Mouse (Mus musculus) thymus, postnatal 36 days (tissue): ENCODE data around the gene Auts2.

Source experiments
- DNase-seq, 2 experiments: peaks; one replicate each; pipeline ENCODE4 v3.0.0; 2022; ENCODE audit warnings: mixed read lengths in 2 of 2

Auts2 gene

DNA sequence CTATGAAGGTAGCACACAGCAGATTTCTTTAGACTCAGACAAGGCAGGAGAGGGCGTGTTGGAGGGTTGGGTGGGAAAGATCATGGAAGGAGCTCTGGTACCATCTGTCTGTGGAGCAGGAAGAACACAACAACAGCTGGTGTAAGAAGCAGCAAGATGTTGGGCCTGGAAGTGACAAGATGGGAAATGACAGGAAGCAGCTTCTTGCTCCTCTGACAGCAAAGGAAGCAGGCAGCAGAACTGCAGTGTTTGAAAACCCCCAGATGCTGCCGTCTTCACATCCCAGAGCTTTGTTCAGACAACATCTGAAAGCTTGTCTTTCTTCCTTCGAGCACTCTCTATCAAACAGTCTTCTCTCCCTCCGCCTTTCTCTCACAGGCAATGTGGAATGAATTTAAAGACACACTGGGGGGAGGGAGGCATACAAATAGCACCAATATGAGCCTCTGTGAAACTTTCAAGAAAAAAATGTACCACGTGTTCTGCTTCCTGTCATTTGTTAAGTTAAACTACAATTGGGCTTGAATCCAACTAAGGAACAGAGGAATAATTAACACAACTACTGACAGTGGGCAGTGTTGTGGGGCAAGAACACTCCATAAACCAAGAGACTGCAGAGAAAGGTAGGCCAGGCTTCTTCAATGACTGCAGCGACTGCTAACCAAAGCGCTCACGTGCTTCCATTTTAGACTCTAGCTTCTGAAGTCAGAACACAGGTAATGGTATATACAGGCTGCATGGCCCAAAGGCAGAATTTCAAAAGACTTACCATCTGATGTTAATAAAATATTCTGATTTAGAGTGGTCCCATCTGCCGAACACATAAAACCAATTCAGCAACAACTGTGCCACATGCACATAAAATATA, 381.6 kb downstream of the Auts2 start:
- DNase-seq: no peak

DNA sequence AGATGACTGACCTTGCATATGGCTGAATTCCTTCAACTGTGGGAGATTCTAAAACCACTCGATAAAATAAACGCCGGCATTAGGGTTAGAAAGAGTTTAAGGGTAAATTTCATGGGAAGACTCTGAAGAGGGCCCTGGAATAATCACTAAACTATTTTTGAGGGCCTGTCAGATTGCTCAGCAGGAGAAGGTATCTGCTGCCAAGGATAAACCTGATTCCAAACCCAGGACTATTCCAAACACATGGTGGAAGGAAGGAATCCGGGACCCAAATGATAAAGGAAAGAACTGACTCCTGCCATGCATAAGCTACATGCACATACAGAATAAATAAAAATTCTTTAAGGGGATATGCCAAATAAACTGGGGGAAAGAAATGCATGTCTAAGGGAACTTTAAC, 399.0 kb downstream of the Auts2 start:
- DNase-seq: no peak

DNA sequence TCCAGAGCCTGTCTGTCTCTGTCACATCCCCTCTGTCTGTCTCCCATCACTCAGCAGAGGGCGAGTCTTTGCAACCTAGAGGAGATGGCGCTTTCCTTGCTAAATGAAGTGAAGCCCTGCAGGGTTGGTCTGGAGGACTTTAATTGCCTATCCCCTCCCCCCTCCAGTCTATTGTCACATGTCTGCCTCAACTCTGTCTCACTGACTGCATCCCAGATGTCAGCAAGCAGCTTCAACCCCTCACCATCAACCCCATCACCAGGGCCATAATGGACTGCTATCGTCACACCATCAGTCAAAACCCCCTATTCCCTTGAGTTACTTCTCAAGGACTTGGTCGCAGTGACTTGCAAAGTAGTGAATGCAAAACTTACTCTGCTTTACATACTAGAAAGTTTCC, 402.3 kb downstream of the Auts2 start:
- DNase-seq: no peak

DNA sequence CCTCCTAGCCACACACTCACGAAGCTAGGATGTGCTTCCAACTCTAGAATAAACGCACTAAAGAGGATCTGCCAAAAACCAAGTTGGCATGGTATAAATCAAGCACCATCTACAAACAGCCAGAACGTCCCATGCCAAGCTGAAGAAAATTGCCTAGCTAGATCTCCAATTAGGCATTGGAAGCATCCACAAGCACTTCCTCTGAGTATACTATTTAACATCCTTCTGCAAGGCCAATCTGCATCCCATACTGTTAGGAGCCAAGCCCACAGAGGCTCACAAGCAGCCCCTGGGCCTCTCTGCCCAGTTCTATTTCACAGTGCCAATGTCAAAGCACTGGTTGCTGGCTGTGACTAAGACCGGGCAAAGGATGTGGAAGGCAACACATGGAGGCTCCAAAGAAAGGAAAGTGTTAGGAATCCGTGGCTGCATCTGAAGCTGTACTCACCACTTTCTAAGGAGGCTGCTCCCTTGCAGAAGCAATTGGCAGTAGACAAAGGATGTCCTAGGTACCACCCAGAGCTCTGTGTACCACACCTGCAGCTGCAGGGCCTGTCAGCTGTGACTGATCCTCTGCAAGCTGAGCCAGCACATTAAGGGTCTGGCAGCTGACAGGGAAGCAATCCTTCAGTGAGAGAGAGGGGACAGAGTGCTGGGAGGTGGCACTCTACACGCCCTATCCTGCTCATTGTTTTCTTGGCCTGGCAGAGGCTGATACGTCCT, 407.0 kb downstream of the Auts2 start:
- no peak for DNase-seq

DNA sequence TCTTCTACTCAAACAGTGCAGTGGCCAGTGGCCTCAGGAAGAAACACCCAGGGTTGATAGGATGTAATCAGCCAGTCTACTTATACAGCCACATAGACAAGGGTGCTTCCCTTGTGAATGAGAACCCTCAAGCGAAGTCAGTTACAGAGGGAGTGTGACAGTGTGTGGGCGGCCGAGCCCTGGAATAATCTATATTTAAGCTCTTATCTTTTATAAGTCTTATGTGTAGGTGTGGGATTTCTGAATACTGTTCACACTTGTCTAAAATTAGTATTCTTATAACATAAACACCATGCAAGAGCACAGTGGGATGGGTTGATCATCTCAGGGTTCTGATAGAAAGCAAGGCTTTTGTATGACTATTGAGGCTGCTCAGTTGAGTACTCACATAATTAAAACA, 411.2 kb downstream of the Auts2 start:
- no peak for DNase-seq

DNA sequence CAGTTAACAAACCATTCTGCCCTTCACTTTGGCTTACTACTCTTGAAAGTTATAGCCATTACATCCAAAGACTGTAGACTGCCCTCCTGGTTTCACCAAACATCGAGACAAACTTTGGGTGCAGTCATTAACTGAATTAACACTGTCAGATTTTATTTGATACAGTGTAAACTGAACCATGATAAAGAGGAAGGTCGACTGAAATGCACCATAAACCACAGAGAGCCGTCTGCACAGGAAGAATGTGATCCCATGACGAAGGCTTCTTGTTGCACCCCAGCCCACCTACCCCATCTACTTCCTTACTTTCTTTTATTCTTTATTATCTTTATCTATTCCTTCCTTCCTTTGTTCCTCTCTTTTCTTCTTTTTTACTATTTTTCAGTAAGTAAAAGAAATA, 412.6 kb downstream of the Auts2 start:
- DNase-seq: no peak

DNA sequence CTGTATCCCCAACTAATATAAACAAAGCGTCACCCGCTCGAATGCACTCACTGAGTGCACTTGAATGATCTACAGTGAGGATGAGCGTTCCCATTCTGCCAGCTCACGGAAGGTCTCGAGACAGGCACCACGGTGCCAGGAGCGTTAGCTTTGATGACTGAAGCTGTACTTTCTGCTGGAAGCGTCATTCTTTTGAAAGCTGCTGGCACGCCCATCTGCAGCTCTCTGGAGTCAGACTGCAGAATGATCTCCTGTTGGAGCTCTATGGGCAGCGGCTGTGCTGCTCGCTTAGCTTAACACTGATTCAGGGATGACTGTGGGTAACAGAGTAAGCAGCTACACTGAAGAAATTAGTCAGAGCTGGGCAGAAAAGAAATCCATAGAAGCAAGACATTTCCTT, 416.5 kb downstream of the Auts2 start:
- no peak for DNase-seq

DNA sequence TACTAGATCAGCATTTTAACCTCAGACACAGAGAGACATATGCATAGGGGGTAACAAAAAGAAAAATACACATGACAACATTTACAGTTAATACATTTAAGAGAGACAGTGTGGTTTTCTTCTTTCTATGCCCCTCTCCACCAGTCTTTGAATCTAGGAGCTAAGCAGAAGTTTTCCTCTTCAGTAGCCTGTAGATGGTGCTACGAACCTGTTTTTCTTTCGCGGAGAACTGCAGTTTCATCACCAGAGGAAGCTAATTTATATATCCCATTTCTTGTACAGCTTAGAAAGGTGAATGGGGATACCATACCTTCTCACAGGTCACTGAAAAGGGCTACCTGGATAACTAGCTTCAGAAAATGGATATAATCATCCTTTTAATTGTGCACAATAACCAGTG, 427.5 kb downstream of the Auts2 start:
- no peak for DNase-seq

DNA sequence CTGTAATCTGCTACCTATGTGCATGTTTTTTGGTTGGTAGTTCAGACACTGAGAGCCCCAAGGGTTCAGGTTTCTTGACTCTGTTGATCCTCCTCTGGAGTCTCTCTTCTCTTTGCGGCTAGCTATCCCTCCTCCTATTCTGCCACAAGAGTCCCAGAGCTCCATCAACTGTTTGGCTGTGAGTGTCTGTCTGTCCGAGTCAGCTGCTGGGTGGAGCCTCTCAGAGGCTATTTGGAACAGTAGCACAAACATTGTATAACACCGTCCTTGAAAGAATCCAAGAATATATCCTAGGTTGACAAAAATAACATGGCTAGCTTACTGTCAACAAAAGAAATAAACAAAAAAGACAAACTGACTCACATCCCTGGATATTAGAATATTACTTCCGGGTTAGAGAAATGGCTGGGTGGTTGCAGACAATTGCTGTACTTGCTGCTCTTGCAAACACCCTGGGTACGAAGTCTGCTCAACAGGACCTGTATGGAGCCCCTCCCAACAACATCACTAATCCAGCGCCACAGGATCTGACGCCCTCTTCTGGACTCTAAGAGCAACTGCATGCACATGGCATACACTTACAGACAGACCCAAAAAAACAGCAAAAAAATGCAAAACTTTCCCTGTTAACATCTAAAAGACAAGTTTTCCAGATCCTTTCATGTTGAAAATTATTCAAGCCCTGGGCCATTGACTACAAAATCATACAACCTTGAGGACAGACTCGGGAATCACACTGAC, 428.4 kb downstream of the Auts2 start:
- no peak for DNase-seq

DNA sequence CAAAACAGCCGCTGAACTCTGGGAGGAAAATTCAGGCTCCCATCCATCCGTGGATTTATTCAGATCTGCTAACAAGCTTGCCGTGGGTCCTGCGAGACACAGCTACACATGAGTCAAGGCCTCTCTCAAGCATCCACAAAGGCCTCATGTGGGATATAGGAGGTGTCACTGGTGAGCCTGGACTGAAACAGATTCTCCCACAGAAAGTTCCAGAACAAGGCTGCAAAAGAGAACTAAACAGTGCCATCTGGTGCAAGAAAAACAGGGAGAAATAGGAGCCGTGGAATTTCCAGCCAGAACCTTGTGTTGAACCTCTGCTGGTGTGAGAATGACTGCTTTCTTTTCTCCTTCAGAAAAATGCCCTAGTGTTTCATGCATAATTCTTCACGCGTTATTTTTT, 429.7 kb downstream of the Auts2 start:
- DNase-seq: no peak

DNA sequence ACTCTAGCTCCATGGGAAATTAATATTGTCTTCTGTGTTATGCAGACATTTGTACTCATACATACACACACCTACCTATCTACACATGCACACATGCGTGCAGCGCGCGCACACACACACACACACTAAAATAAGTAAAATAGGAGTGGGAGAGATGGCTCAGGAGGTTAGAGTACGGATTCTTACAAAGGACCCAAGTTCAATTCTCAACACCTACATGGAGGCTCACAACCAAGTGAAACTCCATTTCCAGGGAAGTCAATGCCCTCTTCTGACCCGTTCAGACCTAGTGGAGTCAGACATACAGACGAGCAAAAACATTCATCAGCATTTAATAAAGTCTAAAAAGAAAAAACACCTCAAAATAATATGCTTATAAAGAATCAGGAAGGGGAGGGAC, 430.5 kb downstream of the Auts2 start:
- no peak for DNase-seq

DNA sequence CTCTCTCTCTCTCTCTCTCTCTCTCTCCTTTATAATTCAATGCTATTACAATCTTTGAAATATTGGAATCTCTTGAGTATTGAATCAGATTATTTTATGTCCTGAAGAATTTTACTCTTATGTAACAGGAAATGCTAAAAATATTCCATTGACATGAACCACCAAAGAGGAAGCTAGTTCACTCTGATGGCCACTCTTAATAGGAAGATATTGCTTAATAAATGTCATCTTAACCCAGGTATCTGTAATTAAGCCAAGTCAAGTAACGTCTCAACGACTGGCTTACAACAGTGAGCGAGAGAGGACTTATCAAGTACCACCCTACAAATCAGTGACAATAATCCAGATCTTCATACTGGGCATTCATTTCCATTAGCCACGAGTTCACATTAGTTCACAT, 440.7 kb downstream of the Auts2 start:
- no peak for DNase-seq

DNA sequence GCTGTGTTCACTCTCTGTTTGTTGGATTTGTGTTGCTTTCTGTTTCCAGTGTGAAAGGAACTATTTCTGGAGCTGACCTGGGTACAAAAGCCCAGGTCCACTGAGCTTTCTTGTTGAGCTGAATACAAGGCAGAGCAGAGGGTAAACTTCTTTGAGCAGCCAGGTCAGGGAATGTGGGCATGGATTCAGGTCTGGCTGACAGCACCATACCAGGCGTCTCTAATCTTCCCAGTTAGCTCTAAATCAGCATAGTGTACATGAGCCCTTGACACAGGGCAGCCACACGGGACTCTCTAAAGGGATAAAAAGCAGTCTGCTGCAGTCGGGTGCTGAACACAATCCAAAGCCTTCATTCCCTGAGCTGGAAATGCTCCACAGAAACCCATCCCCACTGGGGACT, 444.7 kb downstream of the Auts2 start:
- no peak for DNase-seq

DNA sequence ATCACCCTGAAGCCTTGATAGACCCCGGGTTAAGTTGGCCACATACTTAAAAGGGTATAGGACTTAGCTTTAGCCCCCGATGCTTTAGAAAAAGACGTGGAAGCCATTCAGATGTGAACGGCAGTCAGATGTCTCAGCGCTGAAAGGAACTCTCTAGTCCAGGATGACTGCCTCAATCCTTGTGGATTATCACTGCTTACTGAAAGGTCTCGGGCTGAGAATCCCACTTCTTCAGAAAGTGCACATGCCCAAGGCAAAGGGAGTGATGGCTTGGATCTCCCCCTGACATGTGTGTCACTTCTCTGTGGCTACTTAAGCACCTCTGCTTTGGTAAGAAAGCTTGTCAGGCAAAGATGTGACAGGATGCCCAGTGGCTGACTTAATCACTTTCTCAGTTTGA, 450.4 kb downstream of the Auts2 start:
- no peak for DNase-seq

DNA sequence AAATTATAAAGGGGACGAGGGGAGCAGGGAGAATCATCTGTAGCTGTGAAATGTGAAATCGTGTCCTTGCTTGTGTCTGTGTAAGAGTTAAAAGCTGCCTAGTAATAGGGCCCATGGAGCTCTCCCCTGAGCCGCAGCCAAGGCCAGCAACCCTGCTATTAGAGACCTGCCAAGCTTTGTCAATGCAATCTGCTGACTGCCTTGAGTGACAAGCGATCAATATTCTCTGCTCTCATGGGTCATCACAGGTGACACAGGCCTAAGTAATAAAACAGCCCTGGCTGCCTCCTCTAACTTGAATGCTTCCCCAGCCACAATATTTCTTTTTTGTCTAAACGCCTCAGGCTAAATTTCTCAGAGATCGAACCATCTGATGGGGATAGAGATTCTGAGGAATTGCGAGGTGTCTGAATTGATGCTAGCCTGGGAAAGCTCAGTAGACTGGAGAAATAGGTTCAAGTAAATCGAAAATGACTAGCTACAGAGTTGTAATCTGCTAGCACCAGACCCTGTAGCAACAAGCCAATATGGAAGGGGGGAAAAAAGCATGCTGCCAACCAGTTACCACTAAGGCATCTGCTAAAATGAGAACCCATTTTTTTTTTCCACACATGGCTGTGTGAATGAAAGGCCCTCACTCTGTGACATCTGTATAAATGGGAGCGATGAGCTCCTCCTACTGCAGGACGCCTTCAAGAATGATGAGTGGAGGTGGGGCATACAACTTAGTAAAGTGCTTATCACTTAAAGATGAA, 453.5 kb downstream of the Auts2 start:
- no peak for DNase-seq

DNA sequence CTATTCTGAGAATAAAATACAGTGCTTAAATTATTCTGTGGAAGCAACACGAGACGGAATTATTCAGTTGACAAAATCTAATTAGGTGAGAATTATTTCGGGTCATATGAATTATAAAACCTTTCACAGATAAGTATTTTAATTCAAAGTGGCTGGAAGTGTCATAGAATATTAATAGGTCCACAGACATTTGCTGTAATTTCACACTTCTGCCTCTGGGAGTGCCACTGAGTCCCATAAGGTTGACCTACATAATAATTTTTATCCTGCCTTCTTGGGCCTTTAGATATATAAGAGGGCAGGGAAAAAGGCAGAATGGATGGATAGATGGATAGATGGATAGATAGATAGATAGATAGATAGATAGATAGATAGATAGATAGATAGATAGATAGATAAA, 454.6 kb downstream of the Auts2 start:
- no peak for DNase-seq

DNA sequence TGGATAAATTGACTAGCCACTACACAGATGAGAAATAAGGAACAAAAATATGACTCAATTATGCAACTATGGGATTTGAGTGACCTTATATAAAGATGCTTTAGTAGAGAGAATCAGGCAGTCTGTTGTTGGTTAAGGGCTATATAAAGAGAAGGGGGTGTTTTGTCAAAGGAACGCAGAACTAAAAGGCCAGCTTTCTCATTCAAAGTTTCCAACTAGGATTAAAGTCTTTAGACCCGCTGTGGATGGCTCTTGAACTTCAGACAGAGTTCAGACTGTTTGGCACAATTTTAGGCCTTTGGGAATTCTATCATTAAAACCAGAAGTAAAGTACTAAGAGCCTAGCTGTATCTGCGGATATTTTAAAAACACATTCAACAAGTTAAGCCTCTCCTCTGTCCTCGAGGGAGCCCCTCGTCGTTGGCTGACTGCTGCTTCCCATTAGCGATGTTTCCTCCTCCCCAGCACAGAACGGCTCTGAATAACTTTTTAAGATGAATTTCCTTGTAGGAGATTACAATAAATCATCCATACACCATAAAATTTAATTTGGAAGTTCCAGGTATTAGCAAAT, 459.3 kb downstream of the Auts2 start:
- no peak for DNase-seq

DNA sequence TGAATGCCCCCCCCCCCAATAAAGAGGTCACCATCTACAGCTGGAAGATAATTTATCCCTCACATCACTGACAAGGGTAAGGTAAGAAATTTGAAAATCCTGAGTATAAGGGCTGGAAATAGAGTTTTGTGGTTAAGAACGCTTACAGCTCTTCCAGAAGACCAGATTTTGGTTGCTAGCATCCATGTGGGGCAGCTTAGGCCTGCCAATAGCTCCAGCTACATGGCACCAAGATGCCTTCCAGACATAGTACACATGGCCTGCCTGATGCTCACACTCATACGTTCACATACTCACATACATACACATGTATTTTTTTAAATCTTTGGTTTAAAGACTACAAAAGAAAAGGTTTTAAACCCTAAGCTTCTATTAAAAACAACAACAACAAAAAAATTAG, 467.2 kb downstream of the Auts2 start:
- no peak for DNase-seq

DNA sequence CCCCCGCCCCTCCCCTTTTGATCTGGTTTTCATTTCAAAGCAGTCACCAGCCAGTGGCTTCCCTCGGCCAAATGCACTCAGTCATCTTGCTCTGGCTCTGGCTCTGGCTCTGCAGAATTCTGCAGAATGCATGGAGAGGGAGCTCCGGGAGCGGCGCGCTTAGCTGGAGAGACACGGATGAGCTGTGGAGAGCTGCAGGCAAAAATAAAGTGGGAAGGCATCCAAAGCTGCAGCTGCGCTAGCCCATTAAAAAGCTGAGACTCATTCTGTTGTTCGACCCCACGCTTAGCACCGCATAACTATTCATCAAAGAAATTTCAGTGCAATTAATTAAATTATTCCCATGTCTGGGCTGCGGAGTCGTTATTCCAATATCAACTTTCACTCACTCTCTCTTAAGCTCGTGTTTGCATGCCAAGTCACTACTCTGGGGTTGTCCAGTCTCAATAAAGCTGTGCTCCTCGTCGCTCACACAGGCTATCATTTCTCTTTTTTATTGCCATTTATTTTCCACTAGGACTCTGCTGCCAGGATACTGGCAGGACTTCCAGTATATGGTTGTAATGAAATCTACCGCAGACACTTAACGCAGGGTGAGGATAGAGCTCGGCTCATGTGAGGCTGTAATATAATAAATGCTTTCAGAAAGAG, 468.3 kb downstream of the Auts2 start:
- DNase-seq: no peak

DNA sequence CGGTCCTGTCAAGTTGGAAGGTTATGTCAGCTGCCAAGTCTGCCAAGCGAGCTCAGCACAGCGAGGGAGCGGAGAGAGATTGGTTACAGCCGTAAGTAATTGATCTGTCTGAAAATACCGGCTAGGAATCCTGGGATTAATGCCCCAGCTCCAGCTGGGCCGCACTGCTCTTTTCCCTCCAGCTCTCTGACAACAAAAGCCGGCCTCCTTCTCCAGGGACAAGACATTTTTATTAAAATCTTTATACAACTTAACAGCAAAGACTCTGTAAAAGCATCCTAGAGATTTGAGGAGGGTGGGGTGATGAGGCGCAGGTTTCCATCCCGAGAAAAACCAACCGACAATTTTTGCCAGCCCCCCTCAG, 468.8 kb downstream of the Auts2 start:
- DNase-seq: no peak

DNA sequence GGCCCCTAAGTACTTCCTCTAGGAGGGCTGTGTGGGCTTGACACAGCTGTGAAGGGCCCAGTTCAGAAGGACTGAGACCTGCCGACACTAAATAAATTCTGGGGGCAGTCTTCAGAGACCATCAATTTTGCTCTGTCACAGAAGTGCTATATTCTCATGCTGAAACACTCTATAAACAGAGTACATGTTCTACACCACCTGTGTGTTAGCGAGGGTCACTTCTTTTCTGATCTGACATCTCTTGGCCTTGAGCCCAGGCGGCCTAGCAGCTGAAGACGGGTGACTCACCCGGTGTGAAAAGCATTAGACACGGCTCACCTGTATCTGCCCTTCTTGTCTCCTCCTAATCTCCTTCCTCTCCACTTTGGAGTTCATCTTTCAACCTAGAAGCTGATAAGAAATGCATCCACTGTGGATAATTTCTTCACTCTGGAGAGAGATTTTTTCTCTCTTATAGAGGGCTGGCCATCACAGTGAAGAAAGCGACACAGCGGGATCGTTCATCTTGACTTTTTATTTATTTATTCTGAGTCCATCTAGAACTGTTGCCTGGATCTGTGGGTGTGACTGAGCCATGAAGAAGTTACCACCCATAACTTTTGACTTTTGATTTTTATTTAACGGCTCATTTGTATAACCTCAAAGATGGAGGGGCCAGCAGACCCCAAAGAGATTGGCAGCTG, 469.3 kb downstream of the Auts2 start:
- no peak for DNase-seq

DNA sequence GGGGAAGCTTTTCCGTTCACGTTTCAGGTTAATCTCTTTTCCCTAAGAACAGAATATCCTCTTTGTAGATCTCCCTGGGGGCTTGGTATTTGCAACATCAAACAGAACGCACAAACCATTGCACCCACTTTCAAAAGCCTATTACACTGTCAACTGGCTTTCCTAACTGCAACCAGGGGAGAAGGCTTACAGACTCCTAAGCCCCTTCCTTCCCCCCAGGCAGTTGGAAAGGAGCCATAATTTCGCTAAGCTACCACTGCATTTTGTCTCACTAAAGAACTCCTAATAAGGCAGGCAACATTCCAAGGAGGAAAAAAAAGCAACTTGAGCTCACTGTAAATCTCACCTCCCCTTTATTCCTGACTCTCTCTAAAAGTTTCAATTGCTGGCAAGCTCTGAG, 470.8 kb downstream of the Auts2 start:
- DNase-seq: no peak
